Mouse (Mus musculus): Measurements from ENCODE around the gene Kcna2.

Gene Kcna2

DNA sequence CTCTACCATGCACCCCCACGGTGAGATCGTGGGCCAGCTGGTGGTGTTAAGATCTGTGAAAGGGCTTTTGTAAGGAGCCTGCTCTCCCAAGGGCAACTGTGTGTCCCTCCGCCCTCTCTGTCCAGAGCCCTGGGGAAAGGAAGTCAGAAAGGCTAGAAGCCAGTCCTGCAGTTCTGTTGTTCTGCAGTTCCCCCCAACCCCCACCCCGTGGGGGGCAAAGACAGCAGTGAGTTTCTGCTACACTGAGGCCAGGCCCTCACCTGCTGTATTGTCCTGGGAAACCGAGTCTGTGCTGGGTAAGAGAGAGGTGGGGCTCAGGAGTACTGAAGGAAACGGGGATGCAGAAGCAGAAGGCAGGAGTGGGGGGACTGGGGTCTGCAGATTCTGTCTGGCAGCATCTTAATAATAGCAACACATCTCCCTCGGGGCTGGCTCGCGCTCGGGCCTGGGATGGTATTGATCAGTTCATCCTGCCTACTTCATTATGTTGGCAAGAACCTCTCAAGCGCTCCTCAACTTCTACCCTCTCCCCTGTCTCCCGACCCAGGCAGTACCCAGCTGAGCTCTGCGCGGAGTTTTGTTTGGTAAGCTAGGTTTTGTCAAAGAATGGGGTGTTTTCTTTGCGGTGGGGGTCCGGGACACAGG is at the start of gene Kcna2:
TSS of gene Kcna2 (plus strand) at position 336 of the 645 bp plus-strand sequence.
- DNase-seq (ENCODE audit: low read depth, low spot score): peak; percentile 35

DNA sequence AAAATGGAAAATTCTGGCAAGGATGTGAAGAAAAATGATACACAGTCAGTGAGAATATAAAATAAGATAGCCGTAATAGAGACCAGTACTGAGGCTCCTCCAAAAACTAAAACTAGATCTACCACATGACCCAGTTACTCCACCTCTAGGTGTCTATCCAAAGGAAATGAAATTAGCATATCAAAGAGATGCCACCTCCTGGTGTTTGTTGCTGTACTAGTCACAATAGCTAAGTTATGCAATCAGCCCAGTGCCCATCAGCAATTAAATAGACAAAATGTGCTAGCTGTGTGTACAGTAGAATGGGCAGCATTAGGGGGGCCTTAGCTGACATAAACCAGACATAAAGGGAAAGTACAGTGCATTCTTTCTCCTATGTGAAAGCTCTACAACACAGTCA is 39.5 kb upstream of the Kcna2 start:
- DNase-seq (ENCODE audit: low read depth, low spot score): peak; percentile 54

DNA sequence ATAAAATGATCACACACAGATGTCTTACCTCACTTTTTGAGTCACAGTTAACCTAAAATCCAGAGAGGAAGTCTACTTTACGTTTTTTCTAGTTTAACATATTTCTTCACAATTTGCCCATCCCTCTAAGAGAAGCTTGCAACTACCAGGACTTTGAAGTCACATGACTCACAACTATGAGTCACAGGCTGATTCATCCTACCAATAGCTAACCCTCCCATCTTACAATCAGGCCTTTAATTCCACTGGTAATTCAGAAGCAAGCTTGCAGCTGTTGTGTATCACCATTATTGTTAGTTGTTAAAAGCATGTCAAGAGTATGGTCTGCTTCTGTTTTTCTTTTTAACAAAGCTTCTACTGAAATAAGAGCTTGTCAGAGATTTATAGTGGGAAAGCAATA is 38.2 kb upstream of the Kcna2 start:
- DNase-seq (ENCODE audit: low read depth, low spot score): peak; percentile 71

DNA sequence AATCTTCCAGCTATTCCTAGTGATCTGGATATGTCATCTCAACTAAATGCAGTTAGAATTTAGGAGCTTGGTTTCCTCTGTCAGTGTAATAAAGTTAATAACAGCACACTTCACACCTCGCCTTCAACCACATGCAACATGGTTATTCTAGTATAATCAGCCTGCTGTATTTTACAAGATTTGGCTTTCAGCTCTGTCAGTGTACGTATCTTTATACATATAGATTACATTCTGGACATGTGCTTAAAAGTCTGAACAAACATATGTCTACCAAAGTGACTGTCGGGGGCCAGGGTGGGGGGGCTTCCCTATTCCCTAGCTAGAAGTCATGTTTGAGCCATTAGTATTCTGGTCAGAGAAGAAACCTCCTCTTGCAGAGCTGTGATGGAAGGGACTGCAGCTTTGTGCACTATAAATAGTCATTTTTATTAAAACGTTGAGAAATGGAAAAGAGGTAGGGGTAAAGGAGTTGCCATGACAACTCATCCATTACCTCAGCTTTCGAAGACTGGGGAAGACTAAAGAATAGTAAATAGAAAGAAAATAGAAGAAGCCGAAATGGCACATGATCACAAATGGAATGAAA is 35.3 kb upstream of the Kcna2 start:
- DNase-seq (ENCODE audit: low read depth, low spot score): no peak

DNA sequence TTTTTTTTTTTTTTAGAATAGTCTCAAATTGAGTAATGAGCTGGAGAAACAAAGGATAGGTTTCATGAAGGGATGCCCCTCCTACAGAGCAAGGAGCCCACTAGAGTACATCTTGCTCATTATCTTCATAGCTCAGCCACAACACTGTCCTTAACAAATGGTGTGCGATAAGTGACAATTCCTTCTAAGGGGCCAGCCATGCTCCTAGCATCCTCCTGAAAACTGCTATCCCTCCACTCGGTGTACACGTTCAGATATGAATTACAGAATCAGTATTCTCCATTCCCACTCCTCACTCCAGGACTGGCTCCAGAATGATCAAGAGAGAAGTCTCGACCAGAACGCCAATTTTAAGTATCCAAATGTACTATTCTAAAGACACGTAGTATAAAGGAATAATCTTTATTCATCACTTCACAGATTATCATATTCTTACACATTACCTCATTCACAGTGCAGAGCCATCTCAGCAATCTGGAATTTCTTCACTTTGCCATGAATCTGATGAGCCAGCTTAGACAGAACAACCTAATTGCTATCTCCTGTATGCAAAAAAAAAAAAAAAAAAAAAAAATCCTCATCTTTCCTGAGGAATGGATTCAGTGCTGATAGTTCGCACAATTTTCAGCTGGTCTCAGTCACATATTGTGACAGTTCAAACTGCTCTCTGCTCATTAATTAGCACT is 34.6 kb upstream of the Kcna2 start:
- no peak for DNase-seq (ENCODE audit: low read depth, low spot score)

DNA sequence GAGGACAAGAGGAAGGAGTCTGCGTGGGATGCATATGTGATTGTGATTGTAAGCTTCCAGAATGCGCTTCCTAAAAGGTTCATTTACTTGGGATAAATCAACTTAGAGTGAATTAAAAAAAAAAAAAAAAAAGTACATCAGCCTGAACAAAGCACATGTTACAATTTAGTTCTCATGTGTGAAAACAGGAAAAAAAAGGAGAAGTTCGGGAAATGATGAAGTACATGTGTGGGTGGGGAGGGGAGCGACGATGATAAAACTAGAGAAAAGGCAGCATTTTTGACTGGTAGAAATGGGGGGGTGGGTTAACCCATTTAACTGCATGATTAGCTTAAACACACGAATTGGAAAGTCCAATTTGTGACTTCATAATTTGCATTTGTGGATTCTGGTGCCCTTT is 33.7 kb upstream of the Kcna2 start:
- no peak for DNase-seq (ENCODE audit: low read depth, low spot score)

DNA sequence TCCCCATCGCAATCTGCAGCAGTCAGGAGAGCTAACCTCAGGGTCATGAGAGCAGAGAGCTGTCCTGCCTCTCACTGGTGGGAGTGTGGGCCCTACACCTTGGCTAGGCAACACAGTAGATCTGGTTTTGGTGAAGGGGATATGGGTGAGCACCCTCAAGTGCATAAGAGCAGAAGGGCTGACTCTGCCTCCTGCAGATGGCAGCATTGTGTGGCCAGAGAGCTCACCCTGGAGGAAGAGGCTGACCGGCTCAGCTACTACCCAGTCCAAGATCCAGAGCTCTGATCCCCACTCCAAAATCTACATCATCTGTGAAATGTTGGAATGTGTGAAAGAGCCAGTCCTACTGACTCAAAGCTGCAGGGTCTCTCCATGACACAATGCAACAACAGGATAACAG is 27.1 kb upstream of the Kcna2 start:
- peak; percentile 39 for DNase-seq (ENCODE audit: low read depth, low spot score)

DNA sequence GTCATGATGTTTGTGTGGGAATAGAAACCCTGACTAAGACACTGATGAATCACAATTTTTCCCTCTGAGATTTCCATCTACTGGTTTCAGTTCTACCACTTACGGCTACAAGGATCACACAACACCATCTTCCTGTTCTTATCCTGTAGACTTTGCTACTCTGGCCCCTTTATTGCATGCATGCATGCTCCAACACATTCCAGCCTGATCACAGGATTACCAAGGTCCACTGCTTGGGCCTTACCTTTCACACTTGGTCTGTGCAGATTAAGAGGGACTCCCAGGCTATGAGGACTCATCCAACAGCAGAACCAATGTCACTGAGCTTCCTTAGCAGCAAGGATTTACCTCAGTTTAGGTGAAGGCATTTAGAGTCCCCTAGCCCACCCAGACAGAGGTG is 25.2 kb upstream of the Kcna2 start:
- DNase-seq (ENCODE audit: low read depth, low spot score): no peak

DNA sequence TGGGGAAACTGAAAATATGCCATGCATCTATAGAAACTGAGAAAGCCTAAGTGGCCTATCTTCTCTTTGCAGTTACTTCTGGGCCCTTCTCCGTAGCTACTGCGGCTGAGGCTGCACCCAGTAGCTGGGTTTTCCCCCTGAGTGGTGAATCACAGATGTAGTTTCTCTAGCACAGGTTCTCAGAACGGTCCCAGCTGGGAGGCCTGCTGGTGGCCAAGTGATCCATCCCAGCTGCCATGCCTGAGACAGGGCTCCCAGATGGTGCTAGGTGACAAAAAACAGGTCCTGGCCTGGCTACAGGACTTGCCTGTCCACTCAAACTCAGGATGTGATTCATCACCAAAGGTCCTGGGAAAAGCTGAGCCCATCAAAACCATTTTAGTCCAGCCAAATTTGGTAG is 24.3 kb upstream of the Kcna2 start:
- DNase-seq (ENCODE audit: low read depth, low spot score): peak; percentile 76

DNA sequence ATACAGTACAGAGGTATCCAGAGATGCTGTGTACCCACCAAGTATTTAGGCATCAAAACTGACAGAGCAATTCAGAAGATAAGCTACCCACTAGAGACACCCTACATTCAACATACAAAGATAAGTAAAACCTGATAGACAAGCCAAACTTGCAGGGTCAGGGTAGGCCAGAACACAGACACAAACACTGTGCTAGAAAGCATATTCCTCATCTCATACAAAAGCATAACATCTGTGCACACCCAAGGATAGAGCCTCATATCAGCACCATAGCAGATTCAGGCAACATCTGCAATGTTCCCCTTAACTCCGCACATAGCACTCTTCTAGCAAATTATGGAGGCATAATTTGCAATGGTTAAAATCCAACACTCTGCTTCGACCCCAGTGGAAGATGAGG is 23.8 kb upstream of the Kcna2 start:
- DNase-seq (ENCODE audit: low read depth, low spot score): no peak

DNA sequence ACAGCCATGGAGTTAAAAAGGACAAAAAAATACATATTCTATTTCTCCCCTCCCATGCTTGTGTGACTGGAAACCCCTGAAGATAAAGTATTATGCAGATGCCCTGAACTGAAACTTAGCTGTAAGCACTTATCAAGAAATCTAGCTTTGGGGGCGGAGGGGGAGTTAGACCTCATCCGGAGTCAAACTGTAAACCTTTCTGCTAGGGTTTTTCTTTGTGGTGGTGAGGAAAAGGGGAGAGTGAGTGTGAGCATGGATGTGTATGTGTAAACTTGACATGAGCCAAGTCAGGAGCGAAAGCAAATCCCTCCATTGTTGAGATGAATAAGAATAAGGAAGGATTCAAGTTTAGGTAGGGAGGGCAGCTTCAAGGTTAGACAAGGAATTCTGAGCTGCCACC is 20.1 kb upstream of the Kcna2 start:
- peak; percentile 75 for DNase-seq (ENCODE audit: low read depth, low spot score)

DNA sequence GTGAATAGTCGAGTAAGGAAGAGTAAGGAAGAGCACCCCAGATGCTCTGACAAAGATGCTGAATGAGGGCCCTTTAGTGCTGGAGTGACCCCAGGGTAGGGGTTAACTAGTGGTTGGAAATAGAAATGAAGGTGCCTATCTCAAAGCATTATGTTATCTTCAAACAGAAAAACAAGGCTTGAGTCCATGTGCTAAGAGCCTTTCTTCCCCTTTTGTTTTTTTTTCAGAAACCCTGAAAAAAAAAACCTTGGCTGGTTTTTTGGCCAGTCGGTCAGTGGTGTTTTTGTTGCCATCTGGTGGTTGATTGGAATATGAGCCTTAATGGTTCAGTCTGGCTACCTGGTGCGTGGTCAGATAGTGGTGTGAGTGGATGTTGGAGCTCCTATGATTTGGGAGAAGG is 19.7 kb upstream of the Kcna2 start:
- no peak for DNase-seq (ENCODE audit: low read depth, low spot score)

DNA sequence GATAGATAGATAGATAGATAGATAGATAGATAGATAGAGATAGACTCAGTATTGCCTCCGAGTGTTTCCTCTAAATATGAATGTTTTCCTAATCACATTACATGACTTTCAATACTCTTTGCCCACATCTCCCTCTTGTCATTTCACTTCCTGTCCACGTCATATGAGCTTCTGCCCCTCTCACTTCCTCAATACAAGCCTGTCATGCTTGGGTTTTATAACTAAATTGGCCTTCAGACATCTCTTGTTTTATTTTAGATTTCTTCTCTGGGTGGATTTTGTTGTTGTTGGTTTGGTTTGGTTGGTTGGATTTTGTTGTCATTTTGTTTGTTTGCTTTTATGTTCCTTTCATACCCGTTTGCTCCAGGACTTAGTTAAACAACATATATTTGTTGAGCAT is 16.4 kb upstream of the Kcna2 start:
- DNase-seq (ENCODE audit: low read depth, low spot score): peak; percentile 60

DNA sequence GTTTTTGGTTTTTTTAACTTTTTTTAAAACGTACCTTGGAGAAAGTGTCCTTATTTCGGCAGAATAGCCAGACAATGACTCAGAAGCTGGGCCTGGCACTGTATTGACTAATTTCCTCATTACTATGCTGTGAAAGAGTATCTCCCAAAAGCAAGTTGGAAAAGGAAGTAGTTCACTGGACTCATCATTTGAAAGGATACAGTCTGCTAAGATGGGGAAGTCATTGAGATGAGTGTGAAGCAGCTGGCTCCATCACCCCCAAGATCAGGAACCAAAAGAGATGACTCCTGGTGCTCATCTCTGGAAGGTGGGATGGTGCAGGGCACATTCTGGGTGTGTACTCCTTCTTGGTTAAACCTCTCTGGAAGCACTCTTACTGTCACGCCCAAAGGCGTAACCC is 13.5 kb upstream of the Kcna2 start:
- no peak for DNase-seq (ENCODE audit: low read depth, low spot score)

DNA sequence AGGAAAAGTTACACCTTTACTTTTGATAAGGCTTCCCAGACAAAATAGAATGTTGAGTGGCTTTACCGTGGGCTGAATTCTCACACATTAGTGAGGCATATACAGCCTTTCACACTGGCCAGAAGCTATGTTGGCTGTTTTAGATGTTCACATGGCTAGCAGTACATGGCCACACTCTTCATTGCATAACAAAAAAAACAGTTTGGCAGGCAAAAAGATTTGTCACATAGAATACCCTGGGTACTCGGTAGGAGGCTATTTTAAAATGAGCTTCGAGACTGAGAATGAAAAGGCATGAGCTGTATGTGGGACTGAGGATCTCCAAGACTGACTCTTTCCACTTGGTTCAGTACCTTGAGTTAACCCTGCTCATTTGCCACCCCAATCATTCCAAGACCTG is 12.1 kb upstream of the Kcna2 start:
- DNase-seq (ENCODE audit: low read depth, low spot score): no peak

DNA sequence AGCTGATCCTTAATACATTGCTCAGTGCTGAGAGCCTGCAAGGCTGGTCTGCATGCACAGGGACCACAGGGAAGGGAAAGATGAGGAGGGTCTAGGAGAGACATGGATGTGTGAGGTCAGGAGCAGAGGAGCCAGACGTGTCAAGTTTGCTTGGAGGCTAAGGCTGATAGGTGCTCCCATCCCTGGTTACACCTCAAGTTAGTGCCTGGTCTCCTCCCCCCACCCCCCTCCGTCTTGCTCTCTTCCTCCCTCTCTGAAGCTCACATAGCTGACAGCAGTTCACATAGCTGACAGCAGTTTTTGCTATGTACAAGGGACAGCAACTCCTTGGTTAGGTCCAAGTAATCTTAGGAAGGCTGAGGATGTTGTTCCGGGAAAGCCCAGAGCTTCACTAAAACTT is 11.5 kb upstream of the Kcna2 start:
- DNase-seq (ENCODE audit: low read depth, low spot score): peak; percentile 55

DNA sequence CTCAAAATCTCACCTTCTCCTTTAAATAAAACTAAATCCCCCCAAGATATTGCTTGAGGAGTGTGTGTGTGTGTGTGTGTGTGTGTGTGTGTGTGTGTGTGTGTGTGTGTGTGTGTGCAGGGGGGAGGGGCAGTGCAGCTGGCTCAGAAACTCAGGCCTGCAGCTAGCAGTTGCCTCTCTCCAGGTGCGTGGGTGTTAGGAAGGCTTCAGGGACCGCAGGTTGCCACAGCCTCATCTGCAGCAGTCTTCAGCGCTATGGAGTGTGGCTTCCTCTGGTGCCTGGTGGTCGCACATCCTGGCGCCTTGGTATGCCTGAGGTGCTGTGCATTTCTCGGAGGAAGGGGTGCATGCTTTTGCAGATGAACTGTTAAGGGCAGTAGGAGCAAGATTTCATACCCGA is 10.9 kb upstream of the Kcna2 start:
- DNase-seq (ENCODE audit: low read depth, low spot score): peak; percentile 70

DNA sequence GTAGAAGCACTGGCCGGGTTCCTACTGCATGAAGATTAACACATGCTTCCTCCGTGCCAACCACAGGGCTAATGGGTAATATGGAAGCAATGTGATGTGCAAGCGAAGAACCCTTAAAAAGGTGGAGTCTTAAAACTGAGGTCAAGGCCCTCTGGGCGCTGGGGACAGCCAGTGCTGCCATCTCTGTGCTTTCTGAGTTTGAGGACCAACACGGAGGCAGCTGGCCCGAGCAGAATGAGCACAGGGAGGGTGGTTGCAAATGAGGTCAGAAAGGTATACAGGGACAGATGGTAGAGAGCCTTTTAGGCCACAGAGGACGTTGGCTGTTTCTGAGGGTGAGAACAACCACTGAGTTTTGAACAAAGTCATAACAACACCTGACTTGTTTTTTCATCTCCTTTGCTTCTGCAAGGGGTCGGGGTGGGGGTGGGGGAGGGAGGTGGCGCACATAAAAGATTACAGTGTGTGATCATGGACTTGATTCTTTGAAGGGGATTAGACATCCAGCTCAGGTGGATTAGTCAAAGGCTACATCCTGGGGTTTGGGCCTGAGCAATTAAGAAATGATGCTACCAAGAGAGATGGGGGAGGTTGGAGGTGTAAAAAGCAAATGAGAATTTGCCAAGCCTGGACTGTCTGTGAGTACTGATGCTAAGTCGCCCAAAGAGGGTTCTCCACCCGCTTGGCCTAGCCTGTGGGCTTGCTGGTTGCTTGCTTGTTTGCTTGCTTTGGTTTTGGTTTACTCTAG is 10.4 kb upstream of the Kcna2 start:
- no peak for DNase-seq (ENCODE audit: low read depth, low spot score)

DNA sequence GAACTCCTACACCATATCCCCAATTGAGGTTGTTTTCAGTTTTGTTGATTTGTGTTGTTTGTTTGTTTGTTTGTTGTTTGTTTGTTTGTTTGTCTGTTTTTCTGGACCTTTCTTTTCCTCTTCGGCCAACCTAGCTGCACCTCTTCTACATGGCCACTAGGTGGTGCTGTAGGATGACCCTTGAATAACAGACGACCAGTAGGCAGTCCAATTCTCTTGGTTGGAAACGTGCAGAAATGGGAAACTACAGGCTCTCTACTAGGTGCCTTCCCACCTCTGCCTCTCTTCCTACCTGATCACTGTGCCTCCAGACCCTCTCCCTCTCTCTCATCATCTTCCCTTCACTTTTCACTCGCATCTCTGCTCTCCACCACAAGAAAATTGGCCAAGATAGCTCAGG is 6.9 kb upstream of the Kcna2 start:
- peak; percentile 77 for DNase-seq (ENCODE audit: low read depth, low spot score)

DNA sequence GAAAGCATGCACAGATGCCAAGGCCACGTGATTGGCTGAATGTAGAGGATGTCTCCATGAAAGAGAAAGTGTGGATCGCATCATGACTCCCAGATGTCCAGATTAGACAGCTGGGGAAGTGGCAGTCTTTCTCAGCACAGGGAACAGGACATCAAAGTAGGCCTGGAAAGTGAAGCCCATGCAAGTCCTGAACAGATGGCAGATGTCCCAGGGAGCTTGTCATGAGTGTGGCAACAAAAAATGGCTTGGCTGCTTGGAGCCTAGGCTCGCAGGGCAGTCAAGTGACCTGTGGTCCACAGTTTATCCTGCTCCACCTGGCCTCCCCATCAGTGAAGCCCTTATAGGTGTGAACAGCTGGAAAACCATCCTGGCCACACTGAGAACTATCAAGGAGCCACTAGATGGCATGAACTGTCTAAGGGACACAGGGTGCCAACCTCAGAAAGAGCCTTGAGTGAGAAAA is 4.6 kb upstream of the Kcna2 start:
- DNase-seq (ENCODE audit: low read depth, low spot score): no peak

DNA sequence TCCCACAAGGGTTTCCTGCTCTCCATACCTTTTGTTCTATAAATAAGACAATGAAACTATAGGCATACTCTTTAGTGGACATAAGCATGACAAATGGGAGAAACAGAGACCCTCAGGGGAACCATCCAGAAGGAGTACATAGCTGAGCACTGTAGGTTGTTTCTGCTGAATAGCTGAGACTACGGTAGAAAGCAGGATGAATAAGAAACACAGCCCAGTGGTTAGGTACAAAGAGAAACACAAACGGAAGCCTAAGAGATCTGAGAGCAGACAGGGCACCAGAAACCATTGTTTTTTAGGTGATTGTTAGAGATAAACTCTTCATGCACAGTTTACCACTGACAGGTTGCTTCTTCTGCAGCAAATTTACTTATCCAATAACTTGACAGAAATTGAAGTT is 1.1 kb upstream of the Kcna2 start:
- peak; percentile 61 for DNase-seq (ENCODE audit: low read depth, low spot score)

DNA sequence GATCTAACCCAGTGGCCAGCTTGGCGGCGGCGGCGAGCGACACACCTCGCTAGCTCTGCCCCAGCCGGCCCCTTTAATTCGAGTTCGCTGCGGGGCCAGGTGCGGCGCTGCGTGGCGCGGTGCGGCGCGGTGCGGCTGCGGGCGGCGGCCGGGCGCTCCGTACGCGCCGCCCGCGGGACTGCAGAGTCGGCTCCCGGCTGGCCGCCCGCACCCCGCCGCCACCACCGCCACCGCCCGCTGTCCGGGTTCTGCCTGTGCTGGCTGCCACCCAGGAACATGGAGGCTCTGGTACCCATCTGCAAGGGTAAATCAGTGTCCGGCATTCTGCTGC is 475 bp downstream of the Kcna2 start:
- peak; percentile 41 for DNase-seq (ENCODE audit: low read depth, low spot score)

All from CD4-positive, CD25-positive, alpha-beta regulatory T cell, adult 2 months (primary cell).